Mouse (Mus musculus) hindbrain, embryonic 15.5 days (tissue): ENCODE results near the gene Zfp85. TPM values are rescaled to one million over a fixed set of nuclear protein-coding genes. Genes with fewer than 3 reads are reported as not detected.
"Not testable (repeated sequence)": the region's sequence is repeated elsewhere in the genome, so short reads cannot be mapped to it uniquely, and the experiment has no call there.

Source experiments
- ATAC-seq: fragments of 200-750 bp; cut with Nextera tagmentation; 2 replicates; pipeline ENCODE4 v1.8.0; 2017; ENCODE audit warnings: low read depth, moderate number of reproducible peaks, moderate TSS enrichment; ENCODE audit not compliant: low FRiP score
- H3K27ac ChIP-seq: fragments of 300-500 bp; sonication (generic); replicated peaks from 2 replicates; pipeline ENCODE4 v1.5.1; 2015; ENCODE audit warnings: mild to moderate bottlenecking, inconsistent platforms
- H3K27me3 ChIP-seq: fragments of 300-500 bp; sonication (generic); 2 replicates; pipeline ENCODE4 v1.6.1; 2015; ENCODE audit warnings: control low read depth, inconsistent platforms
- H3K36me3 ChIP-seq: fragments of 300-500 bp; sonication (generic); 2 replicates; pipeline ENCODE4 v1.6.1; 2015; ENCODE audit warnings: control low read depth, inconsistent platforms
- H3K4me1 ChIP-seq: fragments of 300-500 bp; sonication (generic); replicated peaks from 2 replicates; pipeline ENCODE4 v1.6.1; 2015; ENCODE audit warnings: control low read depth, inconsistent platforms
- H3K4me2 ChIP-seq: fragments of 300-500 bp; sonication (generic); 2 replicates; pipeline ENCODE4 v1.6.1; 2015; ENCODE audit warnings: moderate library complexity, mild to moderate bottlenecking, inconsistent platforms
- H3K4me3 ChIP-seq: fragments of 300-500 bp; sonication (generic); 2 replicates; pipeline ENCODE4 v1.5.1; 2015; ENCODE audit warnings: mild to moderate bottlenecking, inconsistent platforms
- H3K9ac ChIP-seq: fragments of 300-500 bp; sonication (generic); 2 replicates; pipeline ENCODE4 v1.6.1; 2015; ENCODE audit warnings: inconsistent platforms
- H3K9me3 ChIP-seq: fragments of 300-500 bp; sonication (generic); 2 replicates; pipeline ENCODE4 v1.6.1; 2016; ENCODE audit warnings: control low read depth, inconsistent platforms
- WGBS: fragments of 180-500 bp; shearing (Covaris S2); methylation state at CpG from one replicate; pipeline ENCODE4 v1.1.7; 2015; 5-methylcytosine and 5-hydroxymethylcytosine counted together
- polyA plus RNA-seq: library from polyadenylated mRNA; unstranded; fragments of >200 nt; fragmentation: Nextera tagmentation; extraction: Ambion mirVana; gene quantifications from 2 replicates; pipeline ENCODE4 v1.2.1, GENCODE M21; 2015

Zfp85 gene
- polyA plus RNA-seq, 1 experiment from 2014 or later: 7.4 TPM

- H3K9ac ChIP-seq: peak overlapping the region; percentile 64
- H3K4me3 ChIP-seq: peak overlapping the region; percentile 53
- not testable (repeated sequence) for H3K36me3 ChIP-seq, H3K9me3 ChIP-seq, H3K27me3 ChIP-seq
- H3K4me2 ChIP-seq: peak overlapping the region; percentile 73
- H3K27ac ChIP-seq: peak overlapping the region; percentile 31; the same call in 1 of the 2 replicates
- 53% methylated on average over 4 of the region's 4 CpGs for WGBS
- ATAC-seq: peak; percentile 57; the same call in 1 of the 2 replicates
- H3K4me1 ChIP-seq: peaks cover 23% of the 10 kb centered on the region
Observed at GRCm38 (mm10) chr13:67729441-67729840, 25.6 kb downstream of the Zfp85 start.

GRCm38 (mm10) chr13:67728641-67729318 lies 26.2 kb downstream of the Zfp85 start, which contains the start of gene Zfp65:
Gene Zfp65, minus strand, starts transcription at chr13:67729173.
- 7% methylated on average over 18 of the region's 21 CpGs for WGBS
- Histone ChIP-seq H3K4me2 (peak within 1 kb of the TSS; percentile 73), H3K27ac (peak within 1 kb of the TSS; percentile 31), H3K9ac (peak within 1 kb of the TSS; percentile 64), H3K9me3 (no peaks in the 10 kb centered on the region), H3K4me1 (peaks cover 23% of the 10 kb centered on the region), H3K27me3 (no peaks in the 10 kb centered on the region), H3K36me3 (no peaks in the 10 kb centered on the region), H3K4me3 (peak within 1 kb of the TSS; percentile 53)
- peak; percentile 89 for ATAC-seq

- Histone ChIP-seq H3K36me3 (no peaks in the 10 kb centered on the region), H3K9ac (peak overlapping the region; percentile 64; the same call in 1 of the 2 replicates), H3K4me1 (peaks cover 26% of the 10 kb centered on the region), H3K9me3 (no peaks in the 10 kb centered on the region), H3K27ac (no peak overlapping the region), H3K27me3 (no peaks in the 10 kb centered on the region), H3K4me3 (peak overlapping the region; percentile 53), H3K4me2 (peak overlapping the region; percentile 73)
- ATAC-seq: no peak
- WGBS: 79% methylated on average over 1 of the region's 1 CpGs
Observed at GRCm38 (mm10) chr13:67728106-67728505, 26.9 kb downstream of the Zfp85 start.

GRCm38 (mm10) chr13:67725331-67725730 lies 29.7 kb downstream of the Zfp85 start:
- H3K27me3 ChIP-seq, ATAC-seq, H3K9ac ChIP-seq, H3K4me2 ChIP-seq, H3K4me3 ChIP-seq, H3K9me3 ChIP-seq, H3K27ac ChIP-seq, H3K36me3 ChIP-seq: not testable (repeated sequence)
- H3K4me1 ChIP-seq: peaks cover 28% of the 10 kb centered on the region
- WGBS: 71% methylated on average over 2 of the region's 2 CpGs

GRCm38 (mm10) chr13:67723848-67724479 lies 31.1 kb downstream of the Zfp85 start:
- no peaks in the 10 kb centered on the region for H3K27me3 ChIP-seq
- H3K9ac ChIP-seq: peak overlapping the region; percentile 57
- under 1% methylated on average over 17 of the region's 17 CpGs for WGBS
- H3K9me3 ChIP-seq: no peaks in the 10 kb centered on the region
- peaks cover 17% of the 10 kb centered on the region for H3K4me1 ChIP-seq
- H3K36me3 ChIP-seq: no peaks in the 10 kb centered on the region
- peak; percentile 94 for ATAC-seq
- peak overlapping the region; percentile 64 for H3K4me3 ChIP-seq
- H3K27ac ChIP-seq: peak overlapping the region; percentile 67
- H3K4me2 ChIP-seq: peak overlapping the region; percentile 60

Other genes with a start within 250 kb of the Zfp85 start
- not detected in 2 replicates for gene Gm26965, start 229.1 kb downstream of the Zfp85 start, polyA plus RNA-seq
- 32.2 and 37.2 TPM in 2 replicates for gene Zfp87, start 229.1 kb downstream of the Zfp85 start, polyA plus RNA-seq
- gene Zfp748, start 201.4 kb downstream of the Zfp85 start, polyA plus RNA-seq: 13.1 and 13.4 TPM in 2 replicates
- 4.6 TPM in 2 replicates for gene Zfp729b, start 145.5 kb downstream of the Zfp85 start, polyA plus RNA-seq
- 0.16 and 0.31 TPM in 2 replicates for gene Gm49345, start 117.5 kb downstream of the Zfp85 start, polyA plus RNA-seq
- 2.9 and 3.1 TPM in 2 replicates for gene Zfp729a, start 117.4 kb downstream of the Zfp85 start, polyA plus RNA-seq
- gene Zfp738, start 68.2 kb downstream of the Zfp85 start, polyA plus RNA-seq: 13.6 and 15.9 TPM in 2 replicates
- 8.5 and 9.4 TPM in 2 replicates for gene Zfp65, start 26.1 kb downstream of the Zfp85 start, polyA plus RNA-seq
- 3.6 and 3.7 TPM in 2 replicates for gene Zfp493, start 24.5 kb upstream of the Zfp85 start, polyA plus RNA-seq
- 11.5 and 13.0 TPM in 2 replicates for gene Zfp273, start 58.5 kb upstream of the Zfp85 start, polyA plus RNA-seq
- 5.8 and 6.3 TPM in 2 replicates for gene Gm10037, start 75.9 kb upstream of the Zfp85 start, polyA plus RNA-seq
- not detected in 2 replicates for gene BC048507, start 108.1 kb upstream of the Zfp85 start, polyA plus RNA-seq